Mouse (Mus musculus) Patski (cell line): Measurements from ENCODE around the gene Esrrg. TPM values are rescaled to one million over a fixed set of nuclear protein-coding genes. Genes with fewer than 3 reads are reported as not detected.

Experiments used
- ATAC-seq: fragments of 100-300 bp; one replicate; pipeline ENCODE4 v1.8.0; 2021
- CTCF ChIA-PET: fragments of 350-600 bp; sonication (Branson Sonifier 250); formaldehyde crosslinking; loops from one replicate; lab custom pipeline; 2022; ENCODE audit warnings: inconsistent platforms; lab: Charles Lee
- POLR2A ChIA-PET: fragments of 350-600 bp; sonication (Branson Sonifier 250); formaldehyde crosslinking; loops from one replicate; lab custom pipeline; 2022; ENCODE audit warnings: antibody characterized with exemption, inconsistent platforms; lab: Charles Lee
- DNase-seq: peaks from one replicate; pipeline ENCODE4 v3.0.0-alpha.2; 2011; ENCODE audit warnings: low read depth, low spot score
- H3K27me3 ChIP-seq: fragments of 371-371 bp; one replicate; pipeline ENCODE4 v1.5.1; 2021
- CTCF ChIP-seq: fragments of 100-300 bp; IDR thresholded peaks from one replicate; pipeline ENCODE4 v1.5.1; 2021
- in situ Hi-C: fragments of 300-500 bp; cut with MboI; formaldehyde crosslinking; loops from 3 replicates; pipeline ENCODE4 v1.11.1; 2018; ENCODE audit warnings: low pct_unique_long_range_greater_than_20kb, mixed read lengths
- polyA plus RNA-seq: library from polyadenylated mRNA; unstranded; gene quantifications from one replicate; pipeline ENCODE4 v1.2.3, GENCODE M21; 2021

Esrrg gene
- polyA plus RNA-seq, 1 experiment from 2014 or later: 9.0 TPM

- no peak for TF ChIP-seq CTCF
- ATAC-seq (no peak), DNase-seq (no peak)
- H3K27me3 ChIP-seq: no peaks in the 10 kb centered on the region
- POLR2A ChIA-PET: no interaction called here
- in situ Hi-C loops: no loop called here
- CTCF ChIA-PET: interaction anchor here (1.3 kb wide), 1 partner anchor 18 kb away, joined by 3 read pairs; no protein-coding TSS in a partner anchor
These were observed 132.7 kb downstream of the Esrrg start for GRCm38 (mm10) chr1:187741306-187741705.

- DNase-seq (no peak), ATAC-seq (no peak)
- POLR2A ChIA-PET: interaction anchor here (0.6 to 0.9 kb wide), 2 partner anchors 9 to 290 kb away, joined by 3 read pairs; no protein-coding TSS in a partner anchor
- in situ Hi-C loops: no loop called here
- no peaks in the 10 kb centered on the region for H3K27me3 ChIP-seq
- CTCF ChIA-PET: no interaction called here
- TF ChIP-seq CTCF: no peak
These were observed 133.5 kb downstream of the Esrrg start for GRCm38 (mm10) chr1:187742071-187742470.

GRCm38 (mm10) chr1:187749294-187749693 lies 140.7 kb downstream of the Esrrg start:
- ATAC-seq (no peak), DNase-seq (no peak)
- ChIA-PET POLR2A (interaction anchor here (0.5 kb wide), 1 partner anchor 522 kb away, joined by 3 read pairs; no protein-coding TSS in a partner anchor), CTCF (interaction anchor here (1.6 kb wide), 1 partner anchor 14 kb away, joined by 3 read pairs; no protein-coding TSS in a partner anchor)
- in situ Hi-C loops: no loop called here
- TF ChIP-seq CTCF: no peak
- H3K27me3 ChIP-seq: no peaks in the 10 kb centered on the region

GRCm38 (mm10) chr1:187749931-187750330 lies 141.3 kb downstream of the Esrrg start:
- in situ Hi-C loops: no loop called here
- TF ChIP-seq CTCF: no peak
- CTCF ChIA-PET: interaction anchor here (1.6 kb wide), 1 partner anchor 14 kb away, joined by 3 read pairs; no protein-coding TSS in a partner anchor
- no peaks in the 10 kb centered on the region for H3K27me3 ChIP-seq
- DNase-seq: no peak
- ATAC-seq: no peak
- POLR2A ChIA-PET: no interaction called here

GRCm38 (mm10) chr1:187755528-187755927 lies 146.9 kb downstream of the Esrrg start:
- DNase-seq (no peak), ATAC-seq (no peak)
- CTCF ChIA-PET: no interaction called here
- TF ChIP-seq CTCF: no peak
- in situ Hi-C loops: no loop called here
- no peaks in the 10 kb centered on the region for H3K27me3 ChIP-seq
- POLR2A ChIA-PET: no interaction called here

- ATAC-seq: no peak
- in situ Hi-C loops: no loop called here
- ChIA-PET CTCF (interaction anchor here (0.6 kb wide), 1 partner anchor 580 kb away, joined by 3 read pairs; no protein-coding TSS in a partner anchor), POLR2A (no interaction called here)
- DNase-seq: no peak
- H3K27me3 ChIP-seq: no peaks in the 10 kb centered on the region
- no peak for TF ChIP-seq CTCF
These were observed 149.4 kb downstream of the Esrrg start for GRCm38 (mm10) chr1:187757981-187758380.

- no peaks in the 10 kb centered on the region for H3K27me3 ChIP-seq
- ChIA-PET POLR2A (no interaction called here), CTCF (no interaction called here)
- DNase-seq (no peak), ATAC-seq (no peak)
- TF ChIP-seq CTCF: no peak
- in situ Hi-C loops: no loop called here
These were observed 150.0 kb downstream of the Esrrg start for GRCm38 (mm10) chr1:187758546-187758945.

- in situ Hi-C loops: no loop called here
- POLR2A ChIA-PET: interaction anchor here (0.6 to 1.0 kb wide), 2 partner anchors 10 to 45 kb away, joined by 5 read pairs; no protein-coding TSS in a partner anchor
- DNase-seq (no peak), ATAC-seq (no peak)
- H3K27me3 ChIP-seq: no peaks in the 10 kb centered on the region
- no peak for TF ChIP-seq CTCF
- CTCF ChIA-PET: interaction anchor here (1.0 kb wide), 1 partner anchor 19 kb away, joined by 3 read pairs; no protein-coding TSS in a partner anchor
These were observed 150.9 kb downstream of the Esrrg start for GRCm38 (mm10) chr1:187759536-187759935.

GRCm38 (mm10) chr1:187762641-187763450 lies 154.3 kb downstream of the Esrrg start:
- no peaks in the 10 kb centered on the region for H3K27me3 ChIP-seq
- no peak for TF ChIP-seq CTCF
- DNase-seq (no peak), ATAC-seq (no peak)
- in situ Hi-C loops: loop anchor here (10.0 kb wide), 1 partner anchor 308 kb away; no protein-coding TSS in a partner anchor
- POLR2A ChIA-PET: interaction anchor here (0.6 kb wide), 1 partner anchor 19 kb away, joined by 3 read pairs; no protein-coding TSS in a partner anchor
- CTCF ChIA-PET: interaction anchor here (1.2 kb wide), 1 partner anchor 14 kb away, joined by 3 read pairs; no protein-coding TSS in a partner anchor

- no peak for DNase-seq
- POLR2A ChIA-PET: no interaction called here
- in situ Hi-C loops: loop anchor here (10.0 kb wide), 1 partner anchor 309 kb away; no protein-coding TSS in a partner anchor
- CTCF ChIA-PET: interaction anchor here (1.2 kb wide), 1 partner anchor 14 kb away, joined by 3 read pairs; no protein-coding TSS in a partner anchor
- ATAC-seq: no peak
- no peaks in the 10 kb centered on the region for H3K27me3 ChIP-seq
- no peak for TF ChIP-seq CTCF
These were observed 154.8 kb downstream of the Esrrg start for GRCm38 (mm10) chr1:187763451-187763755.
